Mouse (Mus musculus): Measurements from ENCODE around the gene Ccdc28b. TPM values are rescaled to one million over a fixed set of nuclear protein-coding genes. Genes with fewer than 3 reads are reported as not detected.

The Ccdc28b gene
- total and polyA plus RNA-seq, 3 experiments = 18.3 to 29.1 TPM; not detected in 1

DNA sequence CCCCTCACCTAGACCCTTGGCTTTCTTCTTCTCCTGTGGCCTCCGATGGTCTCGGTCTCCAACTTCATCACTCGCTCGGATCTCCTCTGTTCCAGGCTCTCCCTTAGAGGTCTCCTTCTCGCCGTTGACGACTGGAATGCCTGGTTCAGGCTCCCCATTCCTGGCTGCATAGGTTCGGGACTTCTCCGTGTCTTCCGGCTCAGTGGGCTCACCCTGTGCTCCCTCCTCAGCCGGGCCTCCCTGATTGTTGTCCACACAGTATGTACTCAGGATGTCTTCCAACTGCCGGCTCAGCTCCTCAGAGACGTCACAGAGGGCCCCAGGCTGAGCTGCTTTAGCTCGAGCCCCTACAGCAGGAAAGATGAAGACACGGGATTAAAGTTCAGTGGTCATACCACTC, 15.5 kb upstream of the Ccdc28b start:
- Histone ChIP-seq H3K36me3 (ENCODE audit: control insufficient read depth in 1 of 2, insufficient read depth in 2 of 2, low read length in 2 of 2) (peaks cover 8 to 17% of the 10 kb centered on the region in 2 experiments), H3K79me2 (ENCODE audit: control insufficient read depth, insufficient read depth, low read length, poor library complexity) (peaks cover 20% of the 10 kb centered on the region), H3K27ac (ENCODE audit: control insufficient read depth, low read depth, low read length) (no peak overlapping the region), H3K9ac (ENCODE audit: control insufficient read depth, low read depth, low read length, poor library complexity, severe bottlenecking) (peak overlapping the region; percentile 98), H3K4me1 (ENCODE audit: control insufficient read depth in 1 of 2, insufficient read depth in 2 of 2, low read length in 2 of 2) (peaks cover 2 to 23% of the 10 kb centered on the region in 2 experiments; a peak in 3 of 4 replicates), H3K27me3 (ENCODE audit: control insufficient read depth in 1 of 2, insufficient read depth in 2 of 2, low read length in 2 of 2) (no peaks in the 10 kb centered on the region), H3K4me3 (ENCODE audit: control insufficient read depth in 1 of 2, insufficient read depth in 1 of 2, low read depth in 2 of 2, low read length in 2 of 2) (peak overlapping the region in 1 of 2 experiments; percentile 91; a peak in 1 of 4 replicates), H3K9me3 (replicated peaks; ENCODE audit: insufficient read depth, low read length) (no peaks in the 10 kb centered on the region)
- TF ChIP-seq MEF2A (IDR thresholded peaks at IDR 0.05; ENCODE audit: extremely low read depth, insufficient replicate concordance, low read depth, low read length, poor library complexity, severe bottlenecking) (no peak), MAFK (IDR thresholded peaks at IDR 0.05; ENCODE audit: borderline replicate concordance, low read depth, low read length) (no peak), POLR2AphosphoS2 (IDR thresholded peaks at IDR 0.05; ENCODE audit: low read length) (no peak)
- no peak for DNase-seq (ENCODE audit: low read depth, low spot score)

DNA sequence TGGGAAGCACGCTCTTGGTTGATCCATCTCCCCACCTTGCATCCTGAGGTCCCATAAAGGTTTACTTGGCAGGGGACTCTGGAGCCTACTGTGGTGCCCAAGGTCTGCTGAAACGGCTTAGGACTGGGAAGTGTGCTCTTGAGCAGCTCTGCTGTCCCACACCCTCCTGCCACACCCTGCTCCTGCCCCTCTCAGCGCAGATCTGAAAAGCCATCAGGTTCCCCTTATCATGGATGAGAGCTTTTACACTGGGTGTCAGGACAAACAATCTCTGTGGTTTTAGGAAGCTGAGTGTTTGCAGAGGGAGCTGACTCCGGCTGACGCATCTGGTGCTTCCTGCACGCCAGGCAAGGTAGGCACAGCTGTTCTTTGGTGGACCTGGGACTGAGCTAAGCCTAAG, 10.1 kb upstream of the Ccdc28b start:
- no peaks in the 10 kb centered on the region for H3K27me3 ChIP-seq (ENCODE audit: control insufficient read depth in 1 of 2, insufficient read depth in 2 of 2, low read length in 2 of 2)
- H3K27ac ChIP-seq (ENCODE audit: control insufficient read depth, low read depth, low read length) = peak overlapping the region; percentile 33; the same call in 1 of the 2 replicates
- H3K4me3 ChIP-seq (ENCODE audit: control insufficient read depth in 1 of 2, insufficient read depth in 1 of 2, low read depth in 2 of 2, low read length in 2 of 2) = no peak overlapping the region
- peak; percentile 52 for DNase-seq (ENCODE audit: low read depth, low spot score)
- TF ChIP-seq USF2 (IDR thresholded peaks at IDR 0.05; ENCODE audit: borderline replicate concordance in 1 of 2, insufficient read depth in 1 of 2, low read depth in 1 of 2, low read length in 2 of 2) = no peak
- no peak for TF ChIP-seq POLR2AphosphoS5 (IDR thresholded peaks at IDR 0.05; ENCODE audit: borderline replicate concordance, low read depth, low read length)
- no peak for TF ChIP-seq SIN3A (IDR thresholded peaks at IDR 0.05; ENCODE audit: low read length)
- TF ChIP-seq GATA1 (IDR thresholded peaks at IDR 0.05; ENCODE audit: low read depth, low read length) = no peak
- TF ChIP-seq MAX (IDR thresholded peaks at IDR 0.05; ENCODE audit: low read length) = no peak
- TF ChIP-seq ETS1 (IDR thresholded peaks at IDR 0.05; ENCODE audit: low read depth, low read length) = no peak
- TF ChIP-seq BHLHE40 (IDR thresholded peaks at IDR 0.05; ENCODE audit: borderline replicate concordance, low read depth, low read length) = no peak
- TF ChIP-seq MAFK (IDR thresholded peaks at IDR 0.05; ENCODE audit: borderline replicate concordance, low read depth, low read length) = no peak
- no peak for TF ChIP-seq GABPA (IDR thresholded peaks at IDR 0.05; ENCODE audit: low read depth, low read length)
- TF ChIP-seq TAL1 (IDR thresholded peaks at IDR 0.05; ENCODE audit: low read length) = no peak
- TF ChIP-seq CHD2 (IDR thresholded peaks at IDR 0.05; ENCODE audit: low read length) = no peak
- TF ChIP-seq JUND (IDR thresholded peaks at IDR 0.05; ENCODE audit: low read depth, low read length) = no peak
- TF ChIP-seq CHD1 (IDR thresholded peaks at IDR 0.05; ENCODE audit: low read depth, low read length) = no peak
- TF ChIP-seq RAD21 (IDR thresholded peaks at IDR 0.05; ENCODE audit: low read depth, low read length) = no peak
- no peak for TF ChIP-seq ZMIZ1 (IDR thresholded peaks at IDR 0.05; ENCODE audit: low read depth, low read length)
- TF ChIP-seq UBTF (IDR thresholded peaks at IDR 0.05; ENCODE audit: borderline replicate concordance, insufficient read depth, low read depth, low read length) = no peak
- no peak for TF ChIP-seq ZNF384 (IDR thresholded peaks at IDR 0.05; ENCODE audit: low read depth, low read length)
- no peak for TF ChIP-seq EP300 (IDR thresholded peaks at IDR 0.05; ENCODE audit: low read depth in 1 of 2, low read length in 2 of 2)
- TF ChIP-seq ELF1 (IDR thresholded peaks at IDR 0.05; ENCODE audit: low read depth, low read length) = no peak
- H3K9ac ChIP-seq (ENCODE audit: control insufficient read depth, low read depth, low read length, poor library complexity, severe bottlenecking) = no peak overlapping the region
- no peaks in the 10 kb centered on the region for H3K9me3 ChIP-seq (replicated peaks; ENCODE audit: insufficient read depth, low read length)
- peaks cover 12 to 14% of the 10 kb centered on the region in 2 experiments for H3K36me3 ChIP-seq (ENCODE audit: control insufficient read depth in 1 of 2, insufficient read depth in 2 of 2, low read length in 2 of 2)
- H3K79me2 ChIP-seq (ENCODE audit: control insufficient read depth, insufficient read depth, low read length, poor library complexity) = peaks cover 3% of the 10 kb centered on the region
- peaks cover 2 to 13% of the 10 kb centered on the region in 2 experiments; a peak in 3 of 4 replicates for H3K4me1 ChIP-seq (ENCODE audit: control insufficient read depth in 1 of 2, insufficient read depth in 2 of 2, low read length in 2 of 2)

Data from MEL (cell line).